Mouse (Mus musculus): ENCODE measurements around the gene Vwa8.

GRCm38 (mm10) chr14:79196711-79197110, 347.9 kb downstream of the Vwa8 start:
- TF ChIP-seq MAFK (IDR thresholded peaks at IDR 0.05; ENCODE audit: insufficient read depth, low read depth, low read length) (no peak), HCFC1 (IDR thresholded peaks at IDR 0.05; ENCODE audit: borderline replicate concordance, insufficient read depth, low read length) (no peak), CHD2 (IDR thresholded peaks at IDR 0.05; ENCODE audit: low read depth, low read length) (no peak), ZC3H11A (IDR thresholded peaks at IDR 0.05; ENCODE audit: borderline replicate concordance, low read depth, low read length) (no peak)

All from ES-E14 (cell line).